In the genomic region with DNA sequence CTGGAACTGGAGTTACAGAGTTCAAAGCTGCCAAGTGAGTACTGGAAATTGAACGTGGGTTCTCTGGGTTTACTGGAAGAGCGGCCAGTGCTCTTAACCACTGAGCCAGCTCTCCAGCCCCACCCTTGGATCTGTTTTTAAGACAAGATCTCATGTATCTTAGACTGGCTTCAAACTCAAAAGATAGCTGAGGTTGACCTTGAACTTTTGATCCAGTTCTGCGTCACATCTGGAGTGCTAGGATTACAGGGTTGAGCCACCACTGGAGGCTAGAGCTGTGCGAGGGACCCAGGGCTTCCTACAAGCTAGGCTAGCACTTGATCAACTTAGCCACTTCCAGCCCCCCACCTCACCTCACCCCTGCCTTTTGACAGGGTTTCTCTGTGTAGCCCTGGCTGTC, we compare ENCODE assay signal across 23 mouse cellular contexts. TPM values are rescaled to one million over a fixed set of nuclear protein-coding genes. Genes with fewer than 3 reads are reported as not detected.
DNase-seq lines count a peak whose midpoint lies in the region; ATAC-seq and TF ChIP-seq lines count a peak whose summit lies in the region.
"Had no signal": no experiment of that assay in that cellular context is flagged by ENCODE, and none has a peak within 500 bp of the region (broad histone marks: within the 10 kb centered on the region; RNA-seq: fewer than 3 reads in every experiment).

No protein-coding gene starts in this region.

- H3K9ac ChIP-seq in ES-Bruce4 (ENCODE audit: low read depth, poor library complexity, severe bottlenecking) (no peak overlapping the region), ES-E14 (ENCODE audit: insufficient read depth, low read depth, low read length, poor library complexity, severe bottlenecking) (no peak overlapping the region)
- no peak overlapping the region for H3K9ac ChIP-seq in forebrain, postnatal 0 days
- H3K9ac ChIP-seq: embryonic facial prominence, embryonic 12.5 days; forebrain, embryonic 13.5 days; forebrain, embryonic 15.5 days had no signal

- H3K27ac ChIP-seq in ES-Bruce4 (ENCODE audit: insufficient read depth, low read length) (0 out of 2 replicates have a peak overlapping the region, but pooled peaks have one; percentile 10), ES-E14 (ENCODE audit: insufficient read depth, low read depth, low read length, poor library complexity, severe bottlenecking) (peak overlapping the region; percentile 4; the same call in 1 of the 2 replicates)
- no peak overlapping the region for H3K27ac ChIP-seq in forebrain, postnatal 0 days (ENCODE audit: low read depth, low read length)
- H3K27ac ChIP-seq: embryonic facial prominence, embryonic 10.5 days; embryonic facial prominence, embryonic 12.5 days; forebrain, embryonic 13.5 days; forebrain, embryonic 15.5 days had no signal

- no peaks in the 10 kb centered on the region for H3K36me3 ChIP-seq in ES-Bruce4 (ENCODE audit: control insufficient read depth, insufficient read depth, low read length, poor library complexity, severe bottlenecking)
- H3K36me3 ChIP-seq in ES-E14 (ENCODE audit: control insufficient read depth, insufficient read depth, low read length, poor library complexity, severe bottlenecking) = no peaks in the 10 kb centered on the region
- H3K36me3 ChIP-seq in forebrain, postnatal 0 days (ENCODE audit: insufficient read depth) = no peaks in the 10 kb centered on the region
- H3K36me3 ChIP-seq: embryonic facial prominence, embryonic 10.5 days; embryonic facial prominence, embryonic 12.5 days; forebrain, embryonic 15.5 days had no signal

- H3K4me3 ChIP-seq in ES-Bruce4 (ENCODE audit: low read depth, low read length) = no peak overlapping the region
- no peak overlapping the region for H3K4me3 ChIP-seq in ES-E14 (ENCODE audit: insufficient read depth in 1 of 2, low read depth in 1 of 2, low read length in 2 of 2, poor library complexity in 1 of 2, severe bottlenecking in 1 of 2)
- no peak overlapping the region for H3K4me3 ChIP-seq in forebrain, postnatal 0 days (ENCODE audit: low read depth, low read length)
- H3K4me3 ChIP-seq: embryonic facial prominence, embryonic 12.5 days; forebrain, embryonic 13.5 days; forebrain, embryonic 15.5 days had no signal

- no peak overlapping the region for H3K4me2 ChIP-seq in forebrain, postnatal 0 days (ENCODE audit: low read depth)
- H3K4me2 ChIP-seq: embryonic facial prominence, embryonic 12.5 days; forebrain, embryonic 13.5 days; forebrain, embryonic 15.5 days had no signal

- H3K9me3 ChIP-seq in ES-Bruce4 (replicated peaks; ENCODE audit: control insufficient read depth, insufficient read depth, low read length, poor library complexity, severe bottlenecking) (no peaks in the 10 kb centered on the region), ES-E14 (ENCODE audit: control insufficient read depth, insufficient read depth, low read depth, low read length) (no peaks in the 10 kb centered on the region)
- no peaks in the 10 kb centered on the region for H3K9me3 ChIP-seq in forebrain, postnatal 0 days (ENCODE audit: low read length)
- H3K9me3 ChIP-seq: embryonic facial prominence, embryonic 10.5 days; embryonic facial prominence, embryonic 12.5 days; forebrain, embryonic 13.5 days; forebrain, embryonic 15.5 days had no signal

- no peak for TF ChIP-seq EP300 in ES-Bruce4 (IDR thresholded peaks at IDR 0.05; ENCODE audit: insufficient read depth, low read depth, low read length)

- 85% methylated on average over 4 of the region's 4 CpGs for WGBS in forebrain, postnatal 0 days

- H3K4me1 ChIP-seq in ES-Bruce4 (ENCODE audit: control insufficient read depth, insufficient read depth, low read length) (peaks cover 9% of the 10 kb centered on the region), ES-E14 (ENCODE audit: control insufficient read depth in 2 of 2, insufficient read depth in 2 of 2, low read length in 2 of 2, poor library complexity in 1 of 2) (peaks cover 8 to 28% of the 10 kb centered on the region in 2 experiments; a peak in 3 of 4 replicates)
- H3K4me1 ChIP-seq in forebrain, postnatal 0 days (ENCODE audit: insufficient read depth) = no peaks in the 10 kb centered on the region

- no peak for ATAC-seq in forebrain, postnatal 0 days
- ATAC-seq: CD4-positive, CD25-positive, alpha-beta regulatory T cell, adult 4 months; forebrain, embryonic 13.5 days; forebrain, embryonic 15.5 days had no signal

- in situ Hi-C loops in ES-E14 (cut with MboI; ENCODE audit: low sequenced_read_pairs in 2 of 2, unreplicated experiment in 2 of 2) = no loop called here

- no peaks in the 10 kb centered on the region for H3K27me3 ChIP-seq in ES-Bruce4 (ENCODE audit: control insufficient read depth, insufficient read depth, low read length, poor library complexity, severe bottlenecking)
- no peaks in the 10 kb centered on the region; the same call in 1 of the 2 replicates for H3K27me3 ChIP-seq in forebrain, postnatal 0 days (ENCODE audit: insufficient read depth, low read length)
- H3K27me3 ChIP-seq: embryonic facial prominence, embryonic 12.5 days; forebrain, embryonic 15.5 days had no signal

- TF ChIP-seq CTCF in ES-Bruce4 (IDR thresholded peaks at IDR 0.05; ENCODE audit: low read depth, low read length) = no peak
- TF ChIP-seq CTCF in forebrain, postnatal 0 days (IDR thresholded peaks at IDR 0.05; ENCODE audit: low read depth) = no peak

- no peak for TF ChIP-seq POLR2A in ES-Bruce4 (IDR thresholded peaks at IDR 0.05; ENCODE audit: insufficient read depth, low read length)

- no peak for DNase-seq in ES-E14 (ENCODE audit: low read depth, low spot score)
- peak; percentile 67 for DNase-seq in ZHBTc4 (ENCODE audit: low read depth, low spot score)
- no peak for DNase-seq in kidney, adult 11 months
- no peak for DNase-seq in c-Kit-positive CD71-positive TER-119-positive erythroid progenitor cells, embryonic 14.5 days (ENCODE audit: low spot score)
- DNase-seq in forebrain, postnatal 0 days = no peak
- DNase-seq: adrenal gland, adult 2 months; adrenal gland, postnatal 10 days; adrenal gland, postnatal 25 days; B cell, adult 2 months; cerebellum, adult 11-12 months; cerebellum, adult 2 months; cerebellum, adult 9-10 months; cerebellum, postnatal 10 days; cerebellum, postnatal 25 days had no signal

TF ChIP-seq in ES-E14, 5 proteins besides CTCF, POLR2A, EP300 and RAD21:
- TF ChIP-seq CHD2 (IDR thresholded peaks at IDR 0.05; ENCODE audit: low read depth, low read length) (no peak), HCFC1 (IDR thresholded peaks at IDR 0.05; ENCODE audit: borderline replicate concordance, insufficient read depth, low read length) (no peak), ZNF384 (IDR thresholded peaks at IDR 0.05; ENCODE audit: low read depth, low read length) (no peak), MAFK (IDR thresholded peaks at IDR 0.05; ENCODE audit: insufficient read depth, low read depth, low read length) (no peak), ZC3H11A (IDR thresholded peaks at IDR 0.05; ENCODE audit: borderline replicate concordance, low read depth, low read length) (no peak)

RNA-seq across cellular contexts. Expression of gene Csnk1e, which starts 1.5 kb away (rescaled TPM):
- polyA plus RNA-seq in ES-Bruce4 (2011; ENCODE audit: insufficient read depth, insufficient read length, low read depth, missing spikeins) = 113 and 116 TPM in 2 replicates
- 72.8 and 82.0 TPM in 2 replicates for total RNA-seq in ES-E14 (2012; rRNA removed)
- total RNA-seq in forebrain, postnatal 0 days (2014; rRNA removed) = 398 and 490 TPM in 2 replicates
- 160 and 248 TPM in 2 replicates for polyA plus RNA-seq in forebrain, postnatal 0 days (2015; fragmentation: Nextera tagmentation; extraction: Ambion mirVana)

RNA-seq across cellular contexts. Expression of gene Tmem184b, which starts 50.5 kb away (rescaled TPM):
- 50.7 and 59.6 TPM in 2 replicates for polyA plus RNA-seq in ES-Bruce4 (2011; ENCODE audit: insufficient read depth, insufficient read length, low read depth, missing spikeins)
- total RNA-seq in ES-E14 (2012; rRNA removed) = 40.6 and 51.7 TPM in 2 replicates
- total RNA-seq in forebrain, postnatal 0 days (2014; rRNA removed) = 32.0 and 41.9 TPM in 2 replicates
- 22.9 and 30.3 TPM in 2 replicates for polyA plus RNA-seq in forebrain, postnatal 0 days (2015; fragmentation: Nextera tagmentation; extraction: Ambion mirVana)

RNA-seq across cellular contexts. Expression of gene Kcnj4, which starts 51.2 kb away (rescaled TPM):
- polyA plus RNA-seq in ES-Bruce4 (2011; ENCODE audit: insufficient read depth, insufficient read length, low read depth, missing spikeins) = 4.5 TPM in 2 replicates
- total RNA-seq in ES-E14 (2012; rRNA removed) = 3.2 and 5.8 TPM in 2 replicates
- total RNA-seq in forebrain, postnatal 0 days (2014; rRNA removed) = 17.3 and 17.8 TPM in 2 replicates
- 0.99 and 1.1 TPM in 2 replicates for polyA plus RNA-seq in forebrain, postnatal 0 days (2015; fragmentation: Nextera tagmentation; extraction: Ambion mirVana)
- total RNA-seq: CH12.LX, MEL had no signal
- polyA plus RNA-seq: CD4-positive, CD25-positive, alpha-beta regulatory T cell, adult 4 months; embryonic facial prominence, embryonic 10.5 days; embryonic facial prominence, embryonic 12.5 days; forebrain, embryonic 11.5 days; forebrain, embryonic 13.5 days had no signal
